Mouse (Mus musculus) forebrain, embryonic 15.5 days (tissue): ENCODE results near the gene Prss54. TPM values are rescaled to one million over a fixed set of nuclear protein-coding genes. Genes with fewer than 3 reads are reported as not detected.

Experiments
- ATAC-seq: fragments of 200-750 bp; cut with Nextera tagmentation; replicated peaks from 2 replicates; pipeline ENCODE4 v1.8.0; 2017; ENCODE audit warnings: mild to moderate bottlenecking, moderate TSS enrichment, moderate library complexity
- H3K27ac ChIP-seq: fragments of 300-500 bp; sonication (generic); replicated peaks from 2 replicates; pipeline ENCODE4 v1.5.1; 2015; ENCODE audit warnings: mild to moderate bottlenecking, inconsistent platforms
- H3K27me3 ChIP-seq: fragments of 300-500 bp; sonication (generic); 2 replicates; pipeline ENCODE4 v1.6.1; 2015; ENCODE audit warnings: inconsistent platforms
- H3K36me3 ChIP-seq: fragments of 300-500 bp; sonication (generic); 2 replicates; pipeline ENCODE4 v1.6.1; 2015; ENCODE audit warnings: mild to moderate bottlenecking, inconsistent platforms
- H3K4me1 ChIP-seq: fragments of 300-500 bp; sonication (generic); 2 replicates; pipeline ENCODE4 v1.6.1; 2015; ENCODE audit warnings: inconsistent platforms
- H3K4me2 ChIP-seq: fragments of 300-500 bp; sonication (generic); replicated peaks from 2 replicates; pipeline ENCODE4 v1.6.1; 2015; ENCODE audit warnings: mild to moderate bottlenecking, inconsistent platforms
- H3K4me3 ChIP-seq: fragments of 300-500 bp; sonication (generic); 2 replicates; pipeline ENCODE4 v1.5.1; 2015; ENCODE audit warnings: mild to moderate bottlenecking, inconsistent platforms
- H3K9ac ChIP-seq: fragments of 300-500 bp; sonication (generic); replicated peaks from 2 replicates; pipeline ENCODE4 v1.6.1; 2015; ENCODE audit warnings: mild to moderate bottlenecking, inconsistent platforms
- H3K9me3 ChIP-seq: fragments of 300-500 bp; sonication (generic); 2 replicates; pipeline ENCODE4 v1.6.1; 2016; ENCODE audit warnings: inconsistent platforms
- WGBS: fragments of 180-500 bp; shearing (Covaris S2); methylation state at CpG from one replicate; pipeline ENCODE4 v1.1.7; 2015; ENCODE audit warnings: mixed read lengths; 5-methylcytosine and 5-hydroxymethylcytosine counted together
- polyA plus RNA-seq: library from polyadenylated mRNA; unstranded; fragments of >200 nt; fragmentation: Nextera tagmentation; extraction: Ambion mirVana; gene quantifications from 2 replicates; pipeline ENCODE4 v1.2.1, GENCODE M21; 2015

The Prss54 gene
- polyA plus RNA-seq, 1 experiment from 2014 or later = not detected

GRCm38 (mm10) chr8:95595131-95595530 is 19.0 kb upstream of the Prss54 start:
- ATAC-seq = no peak

GRCm38 (mm10) chr8:95593439-95594393 is 17.6 kb upstream of the Prss54 start:
- Histone ChIP-seq H3K4me3 (no peak overlapping the region), H3K4me1 (no peaks in the 10 kb centered on the region), H3K9me3 (no peaks in the 10 kb centered on the region), H3K27me3 (no peaks in the 10 kb centered on the region), H3K4me2 (no peak overlapping the region), H3K36me3 (no peaks in the 10 kb centered on the region), H3K9ac (no peak overlapping the region), H3K27ac (no peak overlapping the region)
- no peak for ATAC-seq
- WGBS = 91% methylated on average over 7 of the region's 7 CpGs

More at GRCm38 (mm10) chr8:95595131-95595530, 19.0 kb upstream of the Prss54 start:
- Histone ChIP-seq H3K27ac (no peak overlapping the region), H3K27me3 (no peaks in the 10 kb centered on the region), H3K4me3 (no peak overlapping the region), H3K9ac (no peak overlapping the region), H3K4me1 (0 out of 2 replicates have a peak, but pooled peaks cover 3% of the 10 kb centered on the region), H3K4me2 (no peak overlapping the region), H3K9me3 (no peaks in the 10 kb centered on the region), H3K36me3 (no peaks in the 10 kb centered on the region)
- WGBS = 82% methylated on average over 14 of the region's 14 CpGs

DNA sequence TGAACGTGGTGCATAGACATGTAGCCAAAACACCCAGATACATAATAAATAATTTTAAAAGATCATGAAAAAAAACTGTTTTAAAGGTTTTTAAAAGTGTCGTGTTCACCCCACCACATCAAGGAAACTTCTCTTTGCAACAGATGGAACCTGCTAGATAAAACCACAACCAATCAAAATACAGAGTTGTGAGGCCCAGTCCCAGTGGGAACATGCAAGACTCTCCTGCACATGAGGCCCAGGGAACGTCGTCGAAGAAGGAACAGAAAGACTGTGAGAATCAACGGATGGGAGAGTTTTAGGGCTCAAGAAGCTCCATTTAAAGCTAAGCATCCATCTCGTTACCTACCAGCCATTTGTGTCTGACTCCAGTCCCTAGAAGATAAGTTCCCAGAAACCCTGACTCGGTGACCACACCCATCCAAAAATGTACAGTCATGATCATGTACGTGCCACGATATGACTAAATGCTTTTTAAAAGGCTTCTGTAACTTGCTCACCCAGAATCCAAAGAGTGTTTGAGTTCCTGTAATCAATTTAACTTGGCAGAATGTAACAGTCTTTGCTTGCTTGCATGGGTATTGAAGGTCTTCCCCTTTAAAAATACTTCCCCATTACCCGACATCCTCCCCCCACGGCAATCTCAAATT is 16.1 kb upstream of the Prss54 start:
- H3K4me1 ChIP-seq = no peaks in the 10 kb centered on the region

DNA sequence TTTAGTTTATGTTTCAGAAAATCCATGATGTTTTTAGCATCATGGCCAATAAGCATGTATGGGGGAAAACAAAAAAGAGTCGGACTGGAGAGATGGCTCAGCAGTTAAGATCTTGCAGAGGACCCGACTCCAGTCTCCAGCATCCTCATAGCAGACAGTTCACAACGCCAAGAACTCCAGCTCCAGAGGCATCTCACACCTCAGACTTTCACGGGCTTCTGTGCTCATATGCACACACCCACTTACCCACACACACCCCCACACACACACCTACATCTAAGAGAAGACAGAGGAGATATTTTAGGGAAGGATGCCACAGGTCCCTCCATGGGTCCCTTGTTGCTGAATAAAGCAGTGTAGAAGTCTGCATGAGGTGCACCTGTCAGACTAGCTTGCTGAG is 14.4 kb upstream of the Prss54 start:
- 83% methylated on average over 4 of the region's 4 CpGs for WGBS
- no peaks in the 10 kb centered on the region for H3K4me1 ChIP-seq
- no peaks in the 10 kb centered on the region for H3K27me3 ChIP-seq

More for the DNA sequence above, 16.1 kb upstream of the Prss54 start:
- no peak overlapping the region for H3K9ac ChIP-seq
- no peak overlapping the region for H3K4me2 ChIP-seq
- no peak for ATAC-seq
- no peaks in the 10 kb centered on the region for H3K9me3 ChIP-seq
- H3K27ac ChIP-seq = no peak overlapping the region
- WGBS = 86% methylated on average over 12 of the region's 12 CpGs
- no peak overlapping the region for H3K4me3 ChIP-seq
- no peaks in the 10 kb centered on the region for H3K36me3 ChIP-seq
- no peaks in the 10 kb centered on the region for H3K27me3 ChIP-seq

GRCm38 (mm10) chr8:95589282-95589681 is 13.1 kb upstream of the Prss54 start:
- Histone ChIP-seq H3K27ac (no peak overlapping the region), H3K27me3 (no peaks in the 10 kb centered on the region), H3K4me2 (no peak overlapping the region), H3K4me1 (no peaks in the 10 kb centered on the region), H3K4me3 (no peak overlapping the region), H3K9me3 (no peaks in the 10 kb centered on the region), H3K36me3 (no peaks in the 10 kb centered on the region), H3K9ac (no peak overlapping the region)
- ATAC-seq = no peak
- WGBS = 70% methylated on average over 10 of the region's 10 CpGs

More for the DNA sequence above, 14.4 kb upstream of the Prss54 start:
- no peak overlapping the region for H3K4me2 ChIP-seq
- no peaks in the 10 kb centered on the region for H3K36me3 ChIP-seq
- H3K9me3 ChIP-seq = no peaks in the 10 kb centered on the region
- no peak for ATAC-seq
- no peak overlapping the region for H3K4me3 ChIP-seq
- no peak overlapping the region for H3K9ac ChIP-seq
- no peak overlapping the region for H3K27ac ChIP-seq

GRCm38 (mm10) chr8:95587339-95587738 is 11.2 kb upstream of the Prss54 start:
- WGBS = 89% methylated on average over 1 of the region's 1 CpGs
- H3K4me2 ChIP-seq = no peak overlapping the region
- no peaks in the 10 kb centered on the region for H3K27me3 ChIP-seq
- H3K9me3 ChIP-seq = no peaks in the 10 kb centered on the region
- H3K36me3 ChIP-seq = no peaks in the 10 kb centered on the region
- H3K27ac ChIP-seq = no peak overlapping the region
- H3K4me3 ChIP-seq = no peak overlapping the region
- H3K4me1 ChIP-seq = no peaks in the 10 kb centered on the region
- no peak for ATAC-seq
- no peak overlapping the region for H3K9ac ChIP-seq

- no peak for ATAC-seq
- 88% methylated on average over 5 of the region's 5 CpGs for WGBS
- Histone ChIP-seq H3K27ac (no peak overlapping the region), H3K9ac (no peak overlapping the region), H3K9me3 (no peaks in the 10 kb centered on the region), H3K4me1 (no peaks in the 10 kb centered on the region), H3K27me3 (no peaks in the 10 kb centered on the region), H3K36me3 (no peaks in the 10 kb centered on the region), H3K4me3 (no peak overlapping the region), H3K4me2 (no peak overlapping the region)
Observed at GRCm38 (mm10) chr8:95573146-95573545, 3.0 kb downstream of the Prss54 start.

- Histone ChIP-seq H3K9ac (no peak overlapping the region), H3K36me3 (no peaks in the 10 kb centered on the region), H3K4me3 (no peak overlapping the region), H3K4me2 (no peak overlapping the region), H3K27me3 (no peaks in the 10 kb centered on the region), H3K27ac (no peak overlapping the region), H3K9me3 (no peaks in the 10 kb centered on the region), H3K4me1 (no peaks in the 10 kb centered on the region)
- ATAC-seq = no peak
- WGBS = 79% methylated on average over 6 of the region's 6 CpGs
Observed at GRCm38 (mm10) chr8:95566809-95567208, 9.3 kb downstream of the Prss54 start.

DNA sequence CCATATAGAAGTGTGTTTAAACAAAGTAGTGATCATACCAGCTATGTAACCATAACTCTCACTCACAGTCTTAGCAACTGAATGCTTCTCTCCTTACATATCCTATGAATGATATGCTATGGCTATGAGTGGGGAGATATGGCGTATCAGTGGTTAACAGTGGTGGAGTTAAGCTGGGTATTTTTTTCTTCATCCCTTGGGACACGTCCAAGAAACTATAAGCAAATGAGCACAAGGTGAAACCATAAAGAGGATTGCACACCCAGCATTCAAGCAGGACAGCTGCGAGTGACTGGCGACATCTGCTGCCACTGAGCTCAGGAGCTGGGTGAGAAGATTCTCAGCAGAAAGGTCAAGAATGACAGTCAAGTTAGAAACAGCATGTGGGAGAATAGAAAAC is 9.9 kb downstream of the Prss54 start:
- Histone ChIP-seq H3K4me1 (no peaks in the 10 kb centered on the region), H3K36me3 (no peaks in the 10 kb centered on the region), H3K27me3 (no peaks in the 10 kb centered on the region), H3K4me3 (no peak overlapping the region), H3K27ac (no peak overlapping the region), H3K9me3 (no peaks in the 10 kb centered on the region), H3K4me2 (no peak overlapping the region), H3K9ac (no peak overlapping the region)
- 66% methylated on average over 4 of the region's 4 CpGs for WGBS
- no peak for ATAC-seq

DNA sequence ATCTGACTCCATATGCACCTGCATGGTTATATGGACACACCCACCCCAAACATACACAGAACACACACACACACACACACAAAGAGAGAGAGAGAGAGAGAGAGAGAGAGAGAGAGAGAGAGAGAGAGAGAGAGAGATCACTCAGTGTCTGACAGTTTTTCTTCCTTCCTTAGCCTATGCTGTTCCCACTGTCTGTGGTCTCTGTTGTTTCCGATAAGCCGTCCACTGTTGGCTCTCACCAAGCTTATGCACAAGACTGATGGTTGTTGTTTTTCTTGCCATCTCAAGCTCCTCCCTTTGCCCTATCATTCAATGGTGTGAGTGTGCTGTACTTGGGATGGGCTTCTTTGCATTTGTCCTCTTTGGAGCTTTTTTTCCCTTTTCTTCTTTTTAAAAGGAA is 20.2 kb downstream of the Prss54 start:
- no peaks in the 10 kb centered on the region for H3K36me3 ChIP-seq
- no peak overlapping the region for H3K4me3 ChIP-seq
- WGBS = 92% methylated on average over 2 of the region's 2 CpGs
- ATAC-seq = no peak
- H3K9ac ChIP-seq = no peak overlapping the region
- H3K27me3 ChIP-seq = no peaks in the 10 kb centered on the region
- H3K4me2 ChIP-seq = no peak overlapping the region
- no peaks in the 10 kb centered on the region for H3K4me1 ChIP-seq
- H3K9me3 ChIP-seq = no peaks in the 10 kb centered on the region
- H3K27ac ChIP-seq = no peak overlapping the region

GRCm38 (mm10) chr8:95551577-95551976 is 24.6 kb downstream of the Prss54 start:
- no peak overlapping the region for H3K4me2 ChIP-seq
- no peak overlapping the region for H3K9ac ChIP-seq
- H3K27ac ChIP-seq = no peak overlapping the region
- H3K9me3 ChIP-seq = no peaks in the 10 kb centered on the region
- H3K36me3 ChIP-seq = no peaks in the 10 kb centered on the region
- H3K27me3 ChIP-seq = no peaks in the 10 kb centered on the region
- H3K4me3 ChIP-seq = no peak overlapping the region
- ATAC-seq = no peak
- WGBS = 79% methylated on average over 4 of the region's 4 CpGs
- peaks cover 9% of the 10 kb centered on the region for H3K4me1 ChIP-seq
